Mouse (Mus musculus) yolk sac, embryonic 10.5 days (tissue): ENCODE measurements around the gene Gm45717.
"Not testable (repeated sequence)": the region's sequence is repeated elsewhere in the genome, so short reads cannot be mapped to it uniquely, and the experiment has no call there.

Source experiments
- DNase-seq: peaks from one replicate; pipeline ENCODE4 v3.0.0-alpha.2; 2017; ENCODE audit warnings: low spot score

The Gm45717 gene

DNA sequence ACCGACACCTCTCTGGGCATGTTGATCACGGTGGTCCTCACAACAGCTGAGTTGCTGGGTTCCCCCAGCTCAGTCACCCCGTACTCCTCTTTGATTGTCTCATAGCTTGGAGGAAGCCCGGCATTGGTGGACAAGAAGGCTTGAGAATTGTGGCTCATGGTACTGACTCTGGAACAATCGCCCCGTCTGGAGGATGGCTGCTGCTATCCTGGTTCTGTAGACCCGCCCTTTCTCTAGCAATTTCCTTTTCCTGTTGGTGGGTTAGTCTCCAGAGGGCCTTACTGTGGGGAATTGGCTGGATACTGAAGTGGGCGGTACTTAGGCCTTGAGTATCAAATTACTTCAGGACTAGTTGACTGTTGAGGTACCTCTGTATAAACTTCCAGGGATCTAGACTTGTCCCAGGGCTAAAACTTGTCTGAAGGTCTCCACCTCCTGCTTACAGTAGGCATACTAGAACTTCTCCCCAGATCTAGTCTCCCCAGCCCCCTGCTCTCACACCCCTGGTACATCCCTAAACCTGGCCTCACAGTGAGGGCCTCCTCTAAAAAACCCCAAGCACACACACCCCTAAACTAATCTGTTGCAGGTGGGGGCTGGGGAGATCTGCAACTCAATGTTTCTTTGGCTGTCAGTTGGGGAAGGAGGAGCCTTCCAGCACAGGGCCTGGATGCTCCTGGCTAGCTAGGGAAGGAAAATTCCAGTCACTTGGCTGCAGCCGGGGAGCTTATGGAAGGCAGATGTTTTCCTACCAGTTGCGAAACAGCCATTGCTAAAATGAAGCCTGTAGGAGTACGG, at the start of gene Gm45717, which contains the start of gene Ifitm2:
Gm45717 (minus strand) TSS at position 180 of the 798 bp plus-strand sequence.
Ifitm2 (minus strand) TSS at position 230 of the 798 bp plus-strand sequence.
- peak; percentile 71 for DNase-seq

GRCm38 (mm10) chr7:141003248-141004010, 47.7 kb upstream of the Gm45717 start:
- DNase-seq, result no peak

GRCm38 (mm10) chr7:141000881-141001708, 45.4 kb upstream of the Gm45717 start:
- DNase-seq, result no peak

DNA sequence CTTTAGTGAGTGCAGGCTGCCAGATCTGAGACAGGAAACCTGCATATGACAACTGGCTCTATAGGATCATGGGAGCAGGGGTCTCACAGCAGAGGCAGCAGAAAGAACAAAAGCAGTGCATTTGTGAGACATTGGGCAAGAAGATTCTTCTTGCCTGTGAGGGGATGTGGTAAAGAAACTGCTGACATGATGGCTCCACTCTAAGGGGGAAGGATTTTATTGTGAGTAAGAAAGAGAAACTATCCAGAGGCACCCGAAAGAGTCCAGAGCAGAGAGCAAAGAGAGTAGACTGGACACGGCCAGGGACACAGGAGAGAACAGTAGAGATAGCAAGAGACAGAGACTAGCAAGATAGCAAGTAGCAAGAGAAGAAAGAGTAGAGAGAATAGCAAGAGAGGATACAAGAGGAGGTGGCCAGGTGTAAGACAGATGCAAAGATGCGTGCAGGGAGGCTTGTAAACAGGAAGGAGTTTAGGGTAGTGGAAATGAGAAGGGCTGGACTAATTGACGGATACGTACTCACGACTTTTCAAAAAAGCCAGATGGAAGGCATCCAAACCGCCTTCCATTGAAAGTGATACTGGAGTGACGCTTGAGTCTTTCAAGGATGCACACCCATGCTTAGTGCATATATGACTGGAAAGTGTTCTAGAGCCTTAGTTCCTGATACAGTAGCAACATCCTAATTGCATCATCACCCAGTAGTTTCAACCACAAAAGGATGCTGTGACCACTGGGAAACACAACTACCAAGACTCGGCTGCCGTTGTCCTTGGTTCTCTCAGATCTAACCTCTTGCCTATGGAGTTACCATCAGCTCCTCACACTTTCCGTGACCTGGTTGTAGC, 43.3 kb upstream of the Gm45717 start:
- DNase-seq, result no peak

DNA sequence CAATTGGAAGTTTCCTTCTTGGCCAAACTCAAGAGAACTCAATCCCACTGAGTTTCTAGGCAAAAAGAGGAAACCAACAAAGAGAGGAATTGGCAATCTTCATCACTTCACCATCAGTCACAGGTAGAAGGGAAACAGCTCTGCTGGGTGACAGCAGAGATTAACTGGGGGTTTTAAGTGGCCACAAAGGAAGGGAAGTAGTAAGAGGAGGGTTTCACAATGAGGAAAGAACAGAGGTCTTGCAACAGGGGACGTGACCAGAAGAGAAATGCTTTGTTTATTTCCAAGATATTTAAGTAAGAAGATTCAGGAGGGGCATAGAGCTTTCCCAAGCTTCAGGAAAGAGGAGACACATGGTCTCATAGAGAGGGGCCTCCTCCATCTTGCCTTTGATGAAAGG, 42.1 kb upstream of the Gm45717 start:
- no peak for DNase-seq

- DNase-seq, result no peak
Observed at GRCm38 (mm10) chr7:140991117-140991689, 35.5 kb upstream of the Gm45717 start.

GRCm38 (mm10) chr7:140990622-140991021, 34.9 kb upstream of the Gm45717 start:
- DNase-seq, result no peak

- no peak for DNase-seq
Observed at GRCm38 (mm10) chr7:140990185-140990584, 34.4 kb upstream of the Gm45717 start.

DNA sequence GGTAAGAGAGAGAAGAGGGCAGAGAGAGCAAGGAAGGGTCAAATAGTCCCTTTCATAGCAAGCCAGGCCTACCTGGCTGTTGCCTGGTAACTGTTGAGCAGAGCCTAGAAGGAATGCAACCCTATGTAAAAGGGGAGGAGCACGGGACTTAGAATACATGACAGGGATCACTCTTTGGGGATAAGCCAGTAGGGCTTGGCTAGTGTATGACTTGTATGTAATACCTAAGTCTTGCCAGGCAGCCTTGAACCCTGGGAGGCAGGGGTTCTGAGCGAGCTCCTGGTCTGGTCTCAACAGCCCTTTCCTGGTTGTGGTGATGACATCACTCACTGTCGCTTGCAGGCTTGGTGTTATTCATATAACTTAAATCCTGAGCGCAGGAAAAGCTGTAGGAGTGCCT, 33.3 kb upstream of the Gm45717 start:
- no peak for DNase-seq

DNA sequence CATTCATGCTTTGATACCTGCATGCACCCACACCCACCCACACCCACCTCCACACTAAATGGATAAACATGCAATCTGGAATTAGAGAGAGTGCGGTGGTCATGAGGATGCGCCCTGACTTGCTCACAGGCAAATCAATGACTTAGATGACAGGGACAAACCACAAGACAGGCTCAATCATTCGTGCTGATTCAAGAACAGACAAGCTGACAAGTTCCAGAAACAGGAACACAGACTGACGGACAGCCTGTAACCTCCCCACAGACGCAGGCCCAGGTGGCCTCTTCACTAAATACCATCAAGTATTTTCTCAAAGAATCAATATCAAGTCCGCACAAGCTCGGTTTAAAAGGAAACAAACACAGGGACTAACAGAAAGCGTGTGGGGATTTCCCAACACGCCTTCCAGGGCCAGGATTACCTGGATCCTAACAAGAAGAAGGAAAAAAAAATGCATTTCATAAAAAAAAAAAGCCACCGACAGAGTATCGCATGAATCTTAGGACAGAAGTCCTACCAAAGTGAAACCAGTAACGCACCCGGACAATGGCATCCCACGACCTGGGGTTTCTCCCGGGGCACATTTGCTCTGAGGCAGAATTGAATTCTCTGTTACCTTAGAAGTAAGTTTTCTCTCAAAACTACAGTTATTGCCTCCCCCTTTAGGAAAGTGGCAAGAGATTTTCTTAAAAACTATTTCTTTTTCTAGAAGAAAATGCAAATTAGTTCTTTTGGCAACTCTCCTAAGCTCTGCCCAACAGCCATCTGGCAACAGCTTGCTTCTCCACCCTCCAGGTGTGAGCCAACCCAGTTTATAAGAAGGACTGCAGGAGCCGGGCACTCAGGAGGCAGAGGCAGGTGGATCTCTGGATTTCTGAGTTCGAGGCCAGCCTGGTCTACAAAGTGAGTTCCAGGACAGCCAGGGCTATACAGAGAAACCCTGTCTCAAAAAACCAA, 31.7 kb upstream of the Gm45717 start:
- DNase-seq, result no peak

GRCm38 (mm10) chr7:140982971-140983370, 27.2 kb upstream of the Gm45717 start:
- no peak for DNase-seq

DNA sequence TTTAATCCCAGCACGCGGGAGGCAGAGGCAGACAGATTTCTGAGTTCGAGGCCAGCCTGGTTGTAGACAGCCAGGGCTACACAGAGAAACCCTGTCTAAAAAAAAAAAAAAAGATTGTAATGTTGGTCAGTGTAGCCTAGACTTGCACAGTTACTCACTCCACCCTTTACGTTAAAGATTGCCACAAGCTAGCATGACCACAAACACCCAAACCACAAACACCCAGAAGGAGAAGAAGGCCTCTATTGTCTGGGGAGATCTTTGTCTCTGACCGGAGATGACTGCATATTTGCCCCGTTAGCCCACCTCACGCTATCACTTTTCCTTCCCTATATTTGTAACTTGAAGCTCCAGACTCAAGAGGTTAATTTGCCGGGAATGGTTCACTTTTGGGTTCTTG, 26.0 kb upstream of the Gm45717 start:
- DNase-seq, result no peak

- not testable (repeated sequence) for DNase-seq
Observed at GRCm38 (mm10) chr7:140976720-140977119, 21.0 kb upstream of the Gm45717 start.

GRCm38 (mm10) chr7:140975465-140975864, 19.7 kb upstream of the Gm45717 start:
- no peak for DNase-seq

DNA sequence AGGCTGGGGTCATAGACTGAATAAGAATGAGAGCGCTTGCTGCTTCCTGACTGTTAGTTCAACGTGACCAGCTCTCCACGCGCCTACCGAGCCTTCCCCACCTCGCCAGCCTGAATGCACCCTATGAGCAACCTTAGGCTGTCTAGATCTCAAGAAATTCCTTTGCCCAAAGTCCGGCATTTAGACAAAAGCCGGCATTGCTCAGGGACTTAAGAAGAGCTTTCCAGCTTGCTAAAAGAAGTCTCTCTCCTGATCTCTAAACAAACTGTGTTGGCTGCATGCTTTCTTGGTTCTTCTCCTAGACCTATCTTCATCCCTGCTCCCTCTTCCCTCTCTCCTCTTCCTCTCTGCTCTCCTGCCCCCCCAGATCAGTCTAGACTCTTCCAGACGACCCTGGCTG, 19.2 kb upstream of the Gm45717 start:
- DNase-seq, result peak; percentile 23

DNA sequence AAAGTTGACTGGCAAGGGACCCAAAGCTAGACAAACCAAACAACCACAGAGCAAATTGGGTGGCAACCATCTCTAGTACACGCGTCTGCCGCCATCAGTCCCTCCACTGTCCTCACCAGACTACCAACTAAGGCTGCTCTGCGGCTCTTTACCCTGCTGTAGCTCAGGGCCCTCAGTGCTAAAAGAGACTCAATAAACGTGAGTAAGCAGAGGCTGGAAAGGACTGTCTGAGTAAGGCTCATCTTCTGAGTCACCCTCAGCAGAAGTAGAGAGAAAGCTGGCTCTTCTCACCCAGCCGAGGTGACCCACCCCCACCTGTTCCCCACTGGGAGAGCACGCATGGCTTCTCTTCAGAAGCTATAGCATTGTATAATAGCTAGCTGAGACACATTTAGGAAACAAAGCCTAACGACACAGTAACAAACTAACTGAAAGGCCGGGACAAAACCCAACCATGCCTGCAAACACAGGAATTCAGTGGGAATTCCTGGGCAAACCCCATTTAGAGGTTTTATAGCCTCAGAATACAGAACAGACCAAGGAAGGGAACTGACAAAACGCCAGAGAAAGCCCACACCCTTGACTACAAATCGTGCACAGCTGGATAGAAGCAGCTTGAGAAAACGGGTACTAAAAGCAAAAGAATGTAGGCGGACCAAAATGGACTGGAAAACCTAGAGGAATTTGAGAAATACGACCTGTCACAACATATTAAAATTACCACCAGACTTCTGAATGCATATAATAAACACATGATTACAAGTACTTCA, 17.8 kb upstream of the Gm45717 start:
- DNase-seq, result no peak

DNA sequence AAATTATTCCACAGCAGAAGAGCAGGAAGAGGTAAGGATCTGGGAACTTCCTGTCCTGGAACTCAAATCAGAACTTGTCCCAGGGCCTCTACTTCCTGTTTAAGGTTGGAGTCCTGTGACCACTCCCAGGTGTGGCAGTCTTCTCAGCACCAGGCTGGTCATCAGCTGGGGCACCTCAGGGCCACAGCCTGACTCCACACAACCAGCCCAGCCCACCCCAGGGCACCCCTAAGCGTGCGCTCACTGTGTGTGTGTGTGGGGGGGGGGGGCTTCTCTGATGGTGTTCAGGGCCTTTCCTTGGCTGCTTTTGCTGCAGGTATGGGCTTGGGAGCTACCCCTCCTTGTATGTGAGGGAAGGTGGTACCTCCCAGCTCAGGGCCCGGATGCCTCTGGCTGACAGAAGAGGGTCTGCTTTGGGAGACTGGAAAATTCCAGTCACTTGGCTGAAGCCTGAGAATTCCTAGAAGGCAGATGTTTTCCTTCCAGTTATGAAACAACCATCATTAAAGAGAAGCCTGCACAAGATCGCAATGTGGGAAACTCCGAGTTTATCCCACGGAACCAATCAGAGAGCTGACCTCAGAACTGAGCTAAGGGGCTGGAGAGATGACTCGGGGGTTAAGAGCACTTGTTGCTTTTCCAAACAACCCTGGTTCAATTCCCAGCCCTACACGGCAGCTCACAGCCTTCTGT, 15.9 kb upstream of the Gm45717 start:
- peak; percentile 36 for DNase-seq

GRCm38 (mm10) chr7:140970931-140971330, 15.2 kb upstream of the Gm45717 start:
- no peak for DNase-seq
